Mouse (Mus musculus): ENCODE data around the gene Strada.
"Not testable (repeated sequence)": the region's sequence is repeated elsewhere in the genome, so short reads cannot be mapped to it uniquely, and the experiment has no call there.

The Strada gene

GRCm38 (mm10) chr11:106154770-106155169, 47.2 kb downstream of the Strada start:
- DNase-seq = no peak

- DNase-seq = peak; percentile 24
These were observed 47.9 kb downstream of the Strada start for GRCm38 (mm10) chr11:106154091-106154490.

GRCm38 (mm10) chr11:106152132-106152531, 49.8 kb downstream of the Strada start:
- no peak for DNase-seq

DNA sequence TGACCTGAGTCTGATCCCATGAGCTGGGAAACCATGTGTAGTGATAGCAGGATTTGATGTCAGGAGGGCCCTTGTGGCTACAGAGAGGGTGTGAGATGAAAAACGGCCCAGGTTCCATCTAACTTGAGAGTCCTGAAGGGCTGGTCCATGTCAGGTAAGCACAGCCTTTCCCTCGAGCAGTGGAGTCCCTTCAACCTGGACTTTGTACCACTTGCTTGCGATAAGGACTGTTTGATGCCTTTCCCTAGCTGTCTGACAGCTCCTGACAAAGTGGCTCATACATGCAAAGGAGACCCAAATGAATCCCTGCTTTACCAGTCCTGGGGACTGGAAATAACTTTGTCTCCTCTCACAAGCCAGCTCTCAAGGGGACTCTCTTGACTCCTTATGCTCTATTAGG, 50.7 kb downstream of the Strada start:
- DNase-seq = no peak

DNA sequence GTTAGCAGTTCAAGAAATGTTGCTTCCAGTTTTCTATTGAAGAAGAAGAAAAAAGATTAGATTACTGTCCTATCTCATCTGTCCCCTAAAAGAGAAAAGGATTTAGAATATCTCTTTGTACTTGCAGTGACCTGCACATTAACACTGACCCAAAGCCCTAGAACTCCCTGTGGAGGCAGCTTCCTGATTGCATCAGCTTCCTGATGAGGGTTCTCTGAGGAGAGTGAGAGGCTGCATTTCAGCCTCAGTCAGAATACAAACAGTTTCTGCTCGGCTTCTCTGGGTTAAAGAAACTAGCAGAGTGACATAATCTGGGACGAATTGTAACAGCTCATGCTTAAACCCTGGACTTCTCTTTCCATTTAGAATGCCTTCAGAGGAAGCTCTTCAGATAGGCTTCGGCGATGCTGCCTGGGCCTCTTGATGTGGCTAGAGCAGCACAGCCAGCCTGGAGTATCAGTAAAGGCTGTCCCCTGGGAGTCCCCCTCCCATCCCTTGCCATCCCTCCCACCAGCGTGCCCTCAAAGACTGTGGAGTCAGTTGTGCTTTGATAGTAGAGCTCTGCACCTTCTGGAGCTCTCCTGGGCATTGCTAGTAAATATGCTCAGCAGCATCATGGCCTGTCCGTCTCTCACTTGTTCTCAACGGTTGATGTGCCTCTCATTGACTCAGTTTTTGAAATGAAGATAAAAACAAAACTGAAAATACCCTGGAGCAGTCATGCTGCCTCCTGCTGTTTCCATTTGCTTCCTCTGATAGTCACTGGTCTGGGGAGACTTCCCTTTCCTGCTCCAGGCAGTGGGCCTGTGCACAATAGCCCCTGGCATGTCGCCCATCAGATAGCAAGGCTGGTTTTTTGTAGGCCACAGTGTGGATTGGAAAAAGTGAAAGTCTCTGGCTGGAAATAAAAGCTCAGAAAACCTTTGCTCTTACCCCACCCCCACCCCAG, 67.1 kb downstream of the Strada start:
- peak; percentile 17 for DNase-seq

- no peak for DNase-seq
These were observed 69.5 kb downstream of the Strada start for GRCm38 (mm10) chr11:106132516-106132915.

DNA sequence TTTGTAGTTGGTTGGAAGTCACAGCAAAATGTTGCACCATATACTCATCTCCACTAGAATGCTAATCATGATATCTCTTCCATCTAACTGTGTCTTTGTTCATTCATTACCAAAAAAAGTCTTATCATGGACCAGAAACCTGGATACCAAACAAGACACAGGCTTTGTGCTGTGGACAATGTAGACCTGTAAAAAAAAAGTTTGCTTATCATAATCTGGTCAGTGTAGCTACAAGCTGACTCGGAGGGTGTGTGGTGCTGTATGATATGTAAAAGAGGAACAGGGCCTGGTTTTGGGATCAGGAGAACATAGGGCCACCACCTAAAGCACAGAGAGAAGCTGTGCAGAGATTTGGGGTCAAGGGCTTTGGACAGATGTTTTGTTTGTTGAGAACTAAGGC, 72.5 kb downstream of the Strada start:
- no peak for DNase-seq

GRCm38 (mm10) chr11:106126727-106127373, 75.1 kb downstream of the Strada start:
- not testable (repeated sequence) for DNase-seq

- no peak for DNase-seq
These were observed 76.1 kb downstream of the Strada start for GRCm38 (mm10) chr11:106125827-106126226.

DNA sequence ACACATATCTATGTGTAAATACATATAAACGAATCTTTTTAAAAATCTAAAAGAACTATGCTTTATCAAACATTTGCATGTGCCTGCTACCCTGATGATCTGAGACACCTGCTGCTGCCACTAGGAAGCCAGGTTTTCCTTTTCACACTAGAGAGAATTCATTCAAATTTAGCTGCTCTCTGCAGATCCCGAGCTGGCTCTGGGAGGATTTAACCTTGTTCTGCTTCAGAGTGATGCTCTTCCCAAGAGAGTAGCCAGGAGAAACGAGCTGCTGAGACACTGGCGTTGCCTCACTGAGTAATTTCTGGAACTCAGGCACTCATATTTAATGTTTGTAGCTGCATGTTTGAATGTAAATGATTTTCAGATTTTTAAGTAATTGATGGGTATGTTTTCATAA, 77.2 kb downstream of the Strada start:
- DNase-seq = no peak

DNA sequence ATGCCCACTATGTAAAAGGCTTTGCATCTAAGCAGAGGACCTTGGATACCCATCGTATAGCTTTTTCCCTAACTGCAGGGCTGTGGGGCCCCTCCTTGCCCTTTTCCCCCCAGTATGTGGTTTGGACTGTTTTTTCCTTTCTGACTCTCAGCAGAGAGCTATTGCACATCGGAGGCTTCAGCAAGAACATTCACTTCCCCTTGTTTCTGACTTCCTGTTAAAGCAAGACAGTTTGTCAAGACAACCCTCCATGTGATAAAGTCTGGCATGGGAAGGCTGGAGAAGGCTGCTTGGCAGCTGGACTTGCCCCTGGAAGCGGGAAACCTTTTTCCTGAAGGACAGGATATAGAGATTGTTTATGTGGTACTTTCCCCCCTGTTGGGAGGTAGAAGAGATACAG, 79.2 kb downstream of the Strada start:
- no peak for DNase-seq

DNA sequence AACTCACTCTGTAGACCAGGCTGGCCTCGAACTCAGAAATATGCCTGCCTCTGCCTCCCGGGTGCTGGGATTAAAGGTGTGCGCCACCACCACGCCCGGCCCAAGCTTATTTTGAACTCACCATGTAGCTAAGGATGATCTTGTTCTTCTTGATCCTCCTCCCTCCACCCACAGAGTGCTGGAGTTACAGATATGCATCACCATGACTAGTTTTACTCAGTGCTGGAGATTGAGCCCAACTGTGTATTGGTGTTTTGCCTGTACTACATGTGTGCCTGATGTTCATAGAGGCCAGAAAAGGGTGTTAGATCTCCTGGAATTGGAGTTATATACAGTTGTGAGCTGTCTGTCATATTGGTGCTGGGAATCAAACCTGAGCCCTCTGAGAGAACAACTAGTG, 79.7 kb downstream of the Strada start:
- DNase-seq = no peak
